In genomic region chr3:38174735-38175280, GRCm38 (mm10) we compare ENCODE assay signal across 16 mouse cellular contexts.
A peak's percentile ranks its signal among the peaks of the same experiment; 100 is the strongest.
DNase-seq lines count a peak whose midpoint lies in the region; ATAC-seq and TF ChIP-seq lines count a peak whose summit lies in the region.
"Had no signal": no experiment of that assay in that cellular context is flagged by ENCODE, and none has a peak within 500 bp of the region (broad histone marks: within the 10 kb centered on the region; RNA-seq: fewer than 3 reads in every experiment).

No protein-coding gene starts in this region.

- peak; percentile 22 for DNase-seq in kidney, adult 18-20 months
- peak; percentile 58 for DNase-seq in heart, adult 8-10 months (ENCODE audit: low spot score)
- DNase-seq in kidney, adult 2 months = peak; percentile 77
- peak; percentile 12 for DNase-seq in skeletal muscle tissue, adult 2 months (ENCODE audit: low read depth, low spot score)
- no peak for DNase-seq in neural tube, embryonic 10.5 days (ENCODE audit: extremely low spot score, low spot score)
- DNase-seq in layer of hippocampus, postnatal 14 days (ENCODE audit: low spot score in 2 of 2) = no peak
- DNase-seq: cerebellum, postnatal 25 days; right cerebral cortex, postnatal 14 days had no signal

- no peak for ATAC-seq in kidney, embryonic 14.5 days (ENCODE audit: low FRiP score, low TSS enrichment)
- ATAC-seq: forebrain, embryonic 15.5 days; intestine, embryonic 16.5 days had no signal

- no peaks in the 10 kb centered on the region for H3K4me1 ChIP-seq in kidney, embryonic 14.5 days (ENCODE audit: control insufficient read depth, insufficient read depth, low read length)
- H3K4me1 ChIP-seq in kidney, adult 2 months (ENCODE audit: control insufficient read depth, insufficient read depth, low read length) = no peaks in the 10 kb centered on the region
- H3K4me1 ChIP-seq: embryonic facial prominence, embryonic 15.5 days; neural tube, embryonic 15.5 days had no signal

- no peak overlapping the region for H3K27ac ChIP-seq in kidney, embryonic 14.5 days (ENCODE audit: low read depth, low read length)
- H3K27ac ChIP-seq in kidney, adult 2 months (ENCODE audit: insufficient read depth, low read depth, low read length) = no peak overlapping the region
- H3K27ac ChIP-seq: embryonic facial prominence, embryonic 15.5 days; forebrain, embryonic 15.5 days; left cerebral cortex, adult 2 months; macrophage; neural tube, embryonic 15.5 days had no signal

- H3K4me2 ChIP-seq in kidney, embryonic 14.5 days (replicated peaks; ENCODE audit: low read depth, low read length) = no peak overlapping the region
- H3K4me2 ChIP-seq: embryonic facial prominence, embryonic 15.5 days; forebrain, embryonic 15.5 days; liver, embryonic 11.5 days; neural tube, embryonic 15.5 days had no signal

- H3K9ac ChIP-seq in kidney, embryonic 14.5 days (ENCODE audit: low read depth, low read length) = no peak overlapping the region
- H3K9ac ChIP-seq: embryonic facial prominence, embryonic 15.5 days; forebrain, embryonic 15.5 days; neural tube, embryonic 15.5 days had no signal

- no peak for TF ChIP-seq POLR2A in kidney, adult 2 months (IDR thresholded peaks at IDR 0.05; ENCODE audit: low read depth, low read length)

- no peak overlapping the region for H3K4me3 ChIP-seq in kidney, embryonic 14.5 days (ENCODE audit: low read length)
- H3K4me3 ChIP-seq in kidney, adult 2 months (ENCODE audit: insufficient read depth, low read depth, low read length) = no peak overlapping the region
- H3K4me3 ChIP-seq: embryonic facial prominence, embryonic 15.5 days; forebrain, embryonic 15.5 days; left cerebral cortex, adult 2 months; neural tube, embryonic 15.5 days had no signal

- 76% methylated on average over 8 of the region's 8 CpGs for WGBS in kidney, embryonic 14.5 days
- WGBS in kidney, adult 2 months = 58% methylated on average over 8 of the region's 8 CpGs

- no peaks in the 10 kb centered on the region for H3K27me3 ChIP-seq in kidney, embryonic 14.5 days (ENCODE audit: control insufficient read depth, insufficient read depth, low read length)
- H3K27me3 ChIP-seq in kidney, adult 2 months (replicated peaks; ENCODE audit: control insufficient read depth, insufficient read depth, low read length) = no peaks in the 10 kb centered on the region
- H3K27me3 ChIP-seq: embryonic facial prominence, embryonic 15.5 days; forebrain, embryonic 15.5 days; neural tube, embryonic 15.5 days had no signal

- H3K9me3 ChIP-seq in kidney, embryonic 14.5 days (ENCODE audit: control insufficient read depth, low read length) = no peaks in the 10 kb centered on the region
- H3K9me3 ChIP-seq: embryonic facial prominence, embryonic 15.5 days; forebrain, embryonic 15.5 days; neural tube, embryonic 15.5 days had no signal

- TF ChIP-seq CTCF in kidney, adult 2 months (conservative IDR thresholded peaks at IDR 0.05; ENCODE audit: insufficient read depth, insufficient read length, low read depth, low read length) = no peak

- H3K36me3 ChIP-seq in kidney, embryonic 14.5 days (ENCODE audit: control insufficient read depth, insufficient read depth, low read length) = no peaks in the 10 kb centered on the region
- no peaks in the 10 kb centered on the region for H3K36me3 ChIP-seq in kidney, adult 2 months (ENCODE audit: control insufficient read depth, insufficient read depth, low read length)
- H3K36me3 ChIP-seq: embryonic facial prominence, embryonic 15.5 days; forebrain, embryonic 15.5 days; neural tube, embryonic 15.5 days had no signal

Comparison
In these comparisons a context has a peak if more than half of its experiments do, and no peak if none do; other contexts are left out.
1. DNase-seq: peak in kidney, adult 18-20 months (single experiment), heart, adult 8-10 months (single experiment), kidney, adult 2 months (single experiment) and skeletal muscle tissue, adult 2 months (single experiment); none in neural tube, embryonic 10.5 days (single experiment) and layer of hippocampus, postnatal 14 days (0 of 2).